In genomic region chr3:95871392-95871867, GRCm38 (mm10) we compare ENCODE assay signal across 7 mouse cellular contexts. TPM values are rescaled to one million over a fixed set of nuclear protein-coding genes. Genes with fewer than 3 reads are reported as not detected.
DNase-seq lines count a peak whose midpoint lies in the region; ATAC-seq lines count a peak whose summit lies in the region.

Mrps21 (minus strand) TSS chr3:95871519.

- peaks cover 44% of the 10 kb centered on the region for H3K36me3 ChIP-seq in embryonic facial prominence, embryonic 10.5 days (replicated peaks)
- peaks cover 33% of the 10 kb centered on the region for H3K36me3 ChIP-seq in limb, embryonic 13.5 days
- no peaks in the 10 kb centered on the region for H3K36me3 ChIP-seq in midbrain, embryonic 16.5 days (ENCODE audit: control insufficient read depth, insufficient read depth, low read length)

- H3K9ac ChIP-seq in limb, embryonic 13.5 days: peak within 1 kb of the TSS; percentile 83
- H3K9ac ChIP-seq in midbrain, embryonic 16.5 days (ENCODE audit: low read depth, low read length): peak within 1 kb of the TSS; percentile 76

- DNase-seq in adrenal gland, postnatal 14 days: peak; percentile 94
- DNase-seq in embryonic facial prominence, embryonic 10.5 days (ENCODE audit: low spot score): peak; percentile 91
- DNase-seq in kidney, adult 18-20 months: peak; percentile 88
- peak; percentile 79 to 86 for DNase-seq in spleen, postnatal 10 days (ENCODE audit: low spot score in 2 of 2)

- ATAC-seq in granulocyte monocyte progenitor cell, adult 5-6 weeks (replicated peaks; ENCODE audit: poor library complexity, severe bottlenecking): peak; percentile 100
- ATAC-seq in limb, embryonic 13.5 days (ENCODE audit: low FRiP score, low read depth): peak; percentile 95
- peak; percentile 97 for ATAC-seq in midbrain, embryonic 16.5 days

- H3K4me2 ChIP-seq in limb, embryonic 13.5 days (replicated peaks): peak within 1 kb of the TSS; percentile 74
- H3K4me2 ChIP-seq in midbrain, embryonic 16.5 days (ENCODE audit: low read length): peak within 1 kb of the TSS; percentile 83

- H3K27ac ChIP-seq in embryonic facial prominence, embryonic 10.5 days (replicated peaks): peak within 1 kb of the TSS; percentile 89
- H3K27ac ChIP-seq in limb, embryonic 13.5 days: peak within 1 kb of the TSS; percentile 73
- H3K27ac ChIP-seq in midbrain, embryonic 16.5 days (ENCODE audit: low read length): peak within 1 kb of the TSS; percentile 82

- under 1% methylated on average over 33 of the region's 33 CpGs for WGBS in embryonic facial prominence, embryonic 10.5 days
- under 1% methylated on average over 33 of the region's 33 CpGs for WGBS in limb, embryonic 13.5 days
- WGBS in midbrain, embryonic 16.5 days: under 1% methylated on average over 33 of the region's 33 CpGs

- peaks cover 18% of the 10 kb centered on the region for H3K4me1 ChIP-seq in embryonic facial prominence, embryonic 10.5 days
- H3K4me1 ChIP-seq in limb, embryonic 13.5 days: peaks cover 15% of the 10 kb centered on the region
- H3K4me1 ChIP-seq in midbrain, embryonic 16.5 days (ENCODE audit: control insufficient read depth, insufficient read depth, low read length): peaks cover 14% of the 10 kb centered on the region

- no peaks in the 10 kb centered on the region for H3K27me3 ChIP-seq in embryonic facial prominence, embryonic 10.5 days (replicated peaks; ENCODE audit: low read depth, poor library complexity, severe bottlenecking)
- no peaks in the 10 kb centered on the region for H3K27me3 ChIP-seq in limb, embryonic 13.5 days
- no peaks in the 10 kb centered on the region for H3K27me3 ChIP-seq in midbrain, embryonic 16.5 days (ENCODE audit: control insufficient read depth, insufficient read depth, low read depth, low read length)

- H3K4me3 ChIP-seq in embryonic facial prominence, embryonic 10.5 days: peak within 1 kb of the TSS; percentile 82
- H3K4me3 ChIP-seq in limb, embryonic 13.5 days: peak within 1 kb of the TSS; percentile 73
- H3K4me3 ChIP-seq in midbrain, embryonic 16.5 days (ENCODE audit: low read depth, low read length): peak within 1 kb of the TSS; percentile 75

- H3K9me3 ChIP-seq in embryonic facial prominence, embryonic 10.5 days: no peaks in the 10 kb centered on the region
- H3K9me3 ChIP-seq in limb, embryonic 13.5 days: no peaks in the 10 kb centered on the region
- H3K9me3 ChIP-seq in midbrain, embryonic 16.5 days (replicated peaks; ENCODE audit: control insufficient read depth, low read length, poor library complexity, severe bottlenecking): no peaks in the 10 kb centered on the region

RNA-seq across cellular contexts. Expression of gene Mrps21, which starts in this region (rescaled TPM):
- 289 and 301 TPM in 2 replicates for total RNA-seq in adrenal gland, postnatal 14 days (2021)
- 374 and 377 TPM in 2 replicates for polyA plus RNA-seq in embryonic facial prominence, embryonic 10.5 days (2016; fragmentation: Nextera tagmentation; extraction: Ambion mirVana)
- total RNA-seq in granulocyte monocyte progenitor cell, adult 5-6 weeks (2014; fragmentation: Nextera tagmentation): 186 and 187 TPM in 2 replicates
- total RNA-seq in granulocyte monocyte progenitor cell, adult 5-6 weeks (2017): 342 and 431 TPM in 2 replicates
- 311 and 318 TPM in 2 replicates for polyA plus RNA-seq in limb, embryonic 13.5 days (2015; fragmentation: Nextera tagmentation; extraction: Ambion mirVana)
- polyA plus RNA-seq in midbrain, embryonic 16.5 days (2015; fragmentation: Nextera tagmentation; extraction: Ambion mirVana): 247 and 260 TPM in 2 replicates

Comparison
In these comparisons a context has a peak if more than half of its experiments do, and no peak if none do; other contexts are left out.
1. Peak in every context shown above with its lines: DNase-seq, ATAC-seq, H3K4me3 ChIP-seq and H3K27ac ChIP-seq.